Mouse (Mus musculus): Measurements from ENCODE around the gene Ndufab1. TPM values are rescaled to one million over a fixed set of nuclear protein-coding genes. Genes with fewer than 3 reads are reported as not detected.

Gene Ndufab1
- polyA plus RNA-seq, 1 experiment from 2014 or later, result 758 TPM

- Histone ChIP-seq H3K27ac (ENCODE audit: low read depth, low read length) (no peak overlapping the region), H3K27me3 (replicated peaks; ENCODE audit: control insufficient read depth, insufficient read depth, low read length) (no peaks in the 10 kb centered on the region), H3K9ac (ENCODE audit: low read depth, low read length) (no peak overlapping the region), H3K9me3 (ENCODE audit: control insufficient read depth, low read length) (no peaks in the 10 kb centered on the region), H3K4me3 (ENCODE audit: low read length) (no peak overlapping the region), H3K36me3 (ENCODE audit: control insufficient read depth, insufficient read depth, low read length) (peaks cover 8% of the 10 kb centered on the region), H3K4me1 (ENCODE audit: control insufficient read depth, insufficient read depth, low read depth, low read length) (no peaks in the 10 kb centered on the region), H3K4me2 (ENCODE audit: low read length) (no peak overlapping the region)
- 97% methylated on average over 9 of the region's 9 CpGs for WGBS
- no peak for ATAC-seq
Observed at GRCm38 (mm10) chr7:122048191-122048590, 53.5 kb downstream of the Ndufab1 start.

GRCm38 (mm10) chr7:122046813-122047212 lies 54.9 kb downstream of the Ndufab1 start:
- ATAC-seq, result no peak
- H3K9me3 ChIP-seq (ENCODE audit: control insufficient read depth, low read length), result no peaks in the 10 kb centered on the region
- peaks cover 8% of the 10 kb centered on the region for H3K36me3 ChIP-seq (ENCODE audit: control insufficient read depth, insufficient read depth, low read length)
- H3K9ac ChIP-seq (ENCODE audit: low read depth, low read length), result no peak overlapping the region
- no peak overlapping the region for H3K4me3 ChIP-seq (ENCODE audit: low read length)
- 90% methylated on average over 2 of the region's 2 CpGs for WGBS
- H3K4me1 ChIP-seq (ENCODE audit: control insufficient read depth, insufficient read depth, low read depth, low read length), result no peaks in the 10 kb centered on the region
- H3K27ac ChIP-seq (ENCODE audit: low read depth, low read length), result no peak overlapping the region
- no peak overlapping the region for H3K4me2 ChIP-seq (ENCODE audit: low read length)
- H3K27me3 ChIP-seq (replicated peaks; ENCODE audit: control insufficient read depth, insufficient read depth, low read length), result no peaks in the 10 kb centered on the region

- Histone ChIP-seq H3K4me1 (ENCODE audit: control insufficient read depth, insufficient read depth, low read depth, low read length) (no peaks in the 10 kb centered on the region), H3K9ac (ENCODE audit: low read depth, low read length) (no peak overlapping the region), H3K27ac (ENCODE audit: low read depth, low read length) (no peak overlapping the region), H3K4me2 (ENCODE audit: low read length) (no peak overlapping the region), H3K9me3 (ENCODE audit: control insufficient read depth, low read length) (no peaks in the 10 kb centered on the region), H3K4me3 (ENCODE audit: low read length) (no peak overlapping the region), H3K27me3 (replicated peaks; ENCODE audit: control insufficient read depth, insufficient read depth, low read length) (no peaks in the 10 kb centered on the region), H3K36me3 (ENCODE audit: control insufficient read depth, insufficient read depth, low read length) (peaks cover 6% of the 10 kb centered on the region)
- 93% methylated on average over 1 of the region's 1 CpGs for WGBS
- no peak for ATAC-seq
Observed at GRCm38 (mm10) chr7:122045711-122046110, 56.0 kb downstream of the Ndufab1 start.

GRCm38 (mm10) chr7:122045181-122045634 lies 56.5 kb downstream of the Ndufab1 start:
- Histone ChIP-seq H3K4me2 (ENCODE audit: low read length) (no peak overlapping the region), H3K9me3 (ENCODE audit: control insufficient read depth, low read length) (no peaks in the 10 kb centered on the region), H3K4me1 (ENCODE audit: control insufficient read depth, insufficient read depth, low read depth, low read length) (no peaks in the 10 kb centered on the region), H3K27me3 (replicated peaks; ENCODE audit: control insufficient read depth, insufficient read depth, low read length) (no peaks in the 10 kb centered on the region), H3K36me3 (ENCODE audit: control insufficient read depth, insufficient read depth, low read length) (peaks cover 6% of the 10 kb centered on the region), H3K4me3 (ENCODE audit: low read length) (no peak overlapping the region), H3K27ac (ENCODE audit: low read depth, low read length) (no peak overlapping the region), H3K9ac (ENCODE audit: low read depth, low read length) (no peak overlapping the region)
- 86% methylated on average over 4 of the region's 4 CpGs for WGBS
- ATAC-seq, result no peak

- 93% methylated on average over 8 of the region's 8 CpGs for WGBS
- Histone ChIP-seq H3K36me3 (ENCODE audit: control insufficient read depth, insufficient read depth, low read length) (peaks cover 6% of the 10 kb centered on the region), H3K4me3 (ENCODE audit: low read length) (no peak overlapping the region)
Observed at GRCm38 (mm10) chr7:122044106-122044505, 57.6 kb downstream of the Ndufab1 start.

More at GRCm38 (mm10) chr7:122044106-122044505, 57.6 kb downstream of the Ndufab1 start:
- ATAC-seq, result no peak
- Histone ChIP-seq H3K9ac (ENCODE audit: low read depth, low read length) (no peak overlapping the region), H3K9me3 (ENCODE audit: control insufficient read depth, low read length) (no peaks in the 10 kb centered on the region), H3K4me1 (ENCODE audit: control insufficient read depth, insufficient read depth, low read depth, low read length) (no peaks in the 10 kb centered on the region), H3K27ac (ENCODE audit: low read depth, low read length) (no peak overlapping the region), H3K4me2 (ENCODE audit: low read length) (no peak overlapping the region), H3K27me3 (replicated peaks; ENCODE audit: control insufficient read depth, insufficient read depth, low read length) (no peaks in the 10 kb centered on the region)

Other genes starting within 250 kb of the Ndufab1 start
- 0.20 and 0.29 TPM in 2 replicates for gene Scnn1b, start 236.8 kb downstream of the Ndufab1 start, polyA plus RNA-seq (2015; fragmentation: Nextera tagmentation; extraction: Ambion mirVana)
- gene Cog7, start 120.2 kb downstream of the Ndufab1 start, polyA plus RNA-seq (2015; fragmentation: Nextera tagmentation; extraction: Ambion mirVana), result 32.3 and 33.9 TPM in 2 replicates
- 46.5 and 51.4 TPM in 2 replicates for gene Gga2, start 80.7 kb downstream of the Ndufab1 start, polyA plus RNA-seq (2015; fragmentation: Nextera tagmentation; extraction: Ambion mirVana)
- 71.2 and 75.7 TPM in 2 replicates for gene Ubfd1, start 34.7 kb downstream of the Ndufab1 start, polyA plus RNA-seq (2015; fragmentation: Nextera tagmentation; extraction: Ambion mirVana)
- gene Ears2, start 34.6 kb downstream of the Ndufab1 start, polyA plus RNA-seq (2015; fragmentation: Nextera tagmentation; extraction: Ambion mirVana), result 8.7 and 9.6 TPM in 2 replicates
- 3.8 and 5.3 TPM in 2 replicates for gene Palb2, start 31.1 kb upstream of the Ndufab1 start, polyA plus RNA-seq (2015; fragmentation: Nextera tagmentation; extraction: Ambion mirVana)
- 165 and 167 TPM in 2 replicates for gene Dctn5, start 31.2 kb upstream of the Ndufab1 start, polyA plus RNA-seq (2015; fragmentation: Nextera tagmentation; extraction: Ambion mirVana)
- 19.6 and 26.6 TPM in 2 replicates for gene Plk1, start 57.6 kb upstream of the Ndufab1 start, polyA plus RNA-seq (2015; fragmentation: Nextera tagmentation; extraction: Ambion mirVana)
- 1.8 and 1.9 TPM in 2 replicates for gene Ern2, start 84.3 kb upstream of the Ndufab1 start, polyA plus RNA-seq (2015; fragmentation: Nextera tagmentation; extraction: Ambion mirVana)
- gene Chp2, start 117.6 kb upstream of the Ndufab1 start, polyA plus RNA-seq (2015; fragmentation: Nextera tagmentation; extraction: Ambion mirVana), result 0.75 and 1.2 TPM in 2 replicates
- gene Prkcb, start 186.9 kb upstream of the Ndufab1 start, polyA plus RNA-seq (2015; fragmentation: Nextera tagmentation; extraction: Ambion mirVana), result 127 and 139 TPM in 2 replicates

Measured in hindbrain, embryonic 16.5 days (tissue).